Mouse (Mus musculus) forebrain, embryonic 12.5 days (tissue): ENCODE measurements at regions not wholly inside any gene's neighbourhood (a gene's known extent, or its start where the extent isn't known, plus 50 kb on each side); places are given as distances from the start of the nearest gene placed in this dataset.

ENCODE experiments used
- ATAC-seq: fragments of 200-750 bp; cut with Nextera tagmentation; 2 replicates; pipeline ENCODE4 v1.8.0; 2017; ENCODE audit warnings: moderate TSS enrichment; ENCODE audit not compliant: low FRiP score
- H3K27ac ChIP-seq: fragments of 300-500 bp; sonication (generic); 2 replicates; pipeline ENCODE4 v1.5.1; 2016; ENCODE audit warnings: mild to moderate bottlenecking
- H3K27me3 ChIP-seq: fragments of 300-500 bp; sonication (generic); 2 replicates; pipeline ENCODE4 v1.6.1; 2016; ENCODE audit warnings: mild to moderate bottlenecking
- H3K36me3 ChIP-seq: fragments of 300-500 bp; sonication (generic); replicated peaks from 2 replicates; pipeline ENCODE4 v1.6.1; 2016; ENCODE audit warnings: mild to moderate bottlenecking
- H3K4me1 ChIP-seq: fragments of 300-500 bp; sonication (generic); 2 replicates; pipeline ENCODE4 v1.6.1; 2016
- H3K4me2 ChIP-seq: fragments of 300-500 bp; sonication (generic); 2 replicates; pipeline ENCODE4 v1.6.1; 2016; ENCODE audit warnings: mild to moderate bottlenecking, moderate library complexity
- H3K4me3 ChIP-seq: fragments of 300-500 bp; sonication (generic); replicated peaks from 2 replicates; pipeline ENCODE4 v1.5.1; 2016; ENCODE audit warnings: mild to moderate bottlenecking
- H3K9ac ChIP-seq: fragments of 300-500 bp; sonication (generic); 2 replicates; pipeline ENCODE4 v1.6.1; 2016; ENCODE audit warnings: mild to moderate bottlenecking
- H3K9me3 ChIP-seq: fragments of 300-500 bp; sonication (generic); 2 replicates; pipeline ENCODE4 v1.6.1; 2016
- WGBS: fragments of 180-500 bp; shearing (Covaris S2); methylation state at CpG from one replicate; pipeline ENCODE4 v1.1.7; 2016; 5-methylcytosine and 5-hydroxymethylcytosine counted together

DNA sequence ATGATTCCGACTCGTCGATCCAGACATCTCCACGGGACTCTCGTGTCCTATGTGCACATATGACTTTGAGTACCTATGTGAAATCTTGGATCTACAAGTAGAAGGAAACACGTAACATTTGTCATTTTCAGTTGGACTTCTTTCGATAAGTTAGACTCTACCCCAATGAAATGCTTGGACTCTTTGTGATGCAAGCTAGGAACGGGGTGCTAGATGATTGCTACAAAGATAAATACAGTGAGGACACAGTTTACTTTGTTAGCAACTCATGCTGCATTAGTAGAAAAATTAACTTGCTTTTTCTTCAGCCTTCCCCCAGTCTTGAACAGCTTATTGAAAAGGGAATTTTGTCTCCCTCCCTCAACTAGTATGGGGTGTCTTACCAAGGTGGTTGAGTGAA is 81.2 kb upstream of the Eef1e1 start:
- Histone ChIP-seq H3K9me3 (no peaks in the 10 kb centered on the region), H3K9ac (no peak overlapping the region), H3K27ac (no peak overlapping the region), H3K4me3 (no peak overlapping the region), H3K4me1 (no peaks in the 10 kb centered on the region), H3K36me3 (no peaks in the 10 kb centered on the region), H3K4me2 (no peak overlapping the region), H3K27me3 (no peaks in the 10 kb centered on the region)
- 93% methylated on average over 8 of the region's 8 CpGs for WGBS
- no peak for ATAC-seq

- ATAC-seq = no peak
- Histone ChIP-seq H3K4me1 (no peaks in the 10 kb centered on the region), H3K27me3 (no peaks in the 10 kb centered on the region), H3K4me2 (no peak overlapping the region), H3K27ac (no peak overlapping the region), H3K9me3 (no peaks in the 10 kb centered on the region), H3K4me3 (no peak overlapping the region), H3K36me3 (no peaks in the 10 kb centered on the region), H3K9ac (no peak overlapping the region)
- WGBS = 95% methylated on average over 4 of the region's 4 CpGs
These were observed 77.6 kb upstream of the Eef1e1 start for GRCm38 (mm10) chr13:38736361-38737035.

DNA sequence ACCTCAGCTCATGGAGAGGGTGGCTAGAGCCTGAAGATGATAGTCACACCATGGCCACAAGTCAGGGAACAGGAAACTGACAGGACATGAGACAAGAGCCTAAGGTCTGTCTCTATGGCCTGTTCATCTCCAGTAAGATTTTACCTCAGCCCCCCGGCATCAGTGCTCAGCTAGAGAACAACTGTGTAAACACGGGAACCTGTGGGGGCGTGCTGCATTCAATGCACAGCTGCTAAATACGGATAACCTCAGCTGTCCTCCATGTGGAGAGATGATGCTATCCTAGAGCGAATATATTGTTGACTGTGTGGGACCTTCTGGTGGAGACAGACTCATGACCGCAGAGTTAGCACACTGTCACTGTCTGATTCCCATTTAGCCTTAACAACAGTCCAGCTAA is 76.4 kb upstream of the Eef1e1 start:
- Histone ChIP-seq H3K9me3 (no peaks in the 10 kb centered on the region), H3K9ac (no peak overlapping the region), H3K4me3 (no peak overlapping the region), H3K4me1 (no peaks in the 10 kb centered on the region), H3K27me3 (no peaks in the 10 kb centered on the region), H3K27ac (no peak overlapping the region), H3K36me3 (no peaks in the 10 kb centered on the region), H3K4me2 (no peak overlapping the region)
- no peak for ATAC-seq
- WGBS = 87% methylated on average over 6 of the region's 6 CpGs

DNA sequence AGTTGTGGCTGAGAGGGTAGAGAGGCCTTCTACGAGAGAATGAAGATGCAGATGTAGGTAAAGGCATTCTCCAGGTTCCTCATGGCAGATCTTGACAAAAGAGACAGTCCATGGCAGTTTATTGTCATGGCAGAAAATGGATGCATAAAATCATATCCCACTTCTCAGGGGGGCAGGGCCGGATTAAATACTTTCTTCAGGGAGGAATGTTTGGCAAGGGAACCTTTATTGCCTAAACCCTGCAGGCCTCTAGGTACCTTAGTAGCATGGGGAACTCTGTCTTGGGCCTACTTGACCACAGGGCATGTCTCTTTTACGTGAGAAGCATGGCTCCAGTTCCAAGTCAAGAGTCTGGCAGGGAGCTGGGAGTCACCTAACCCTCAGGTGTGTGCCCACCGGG is 74.4 kb upstream of the Eef1e1 start:
- no peak overlapping the region for H3K4me2 ChIP-seq
- no peak for ATAC-seq
- H3K27ac ChIP-seq = no peak overlapping the region
- H3K27me3 ChIP-seq = no peaks in the 10 kb centered on the region
- H3K36me3 ChIP-seq = no peaks in the 10 kb centered on the region
- WGBS = 86% methylated on average over 4 of the region's 4 CpGs
- no peak overlapping the region for H3K9ac ChIP-seq
- H3K9me3 ChIP-seq = no peaks in the 10 kb centered on the region
- no peak overlapping the region for H3K4me3 ChIP-seq
- H3K4me1 ChIP-seq = no peaks in the 10 kb centered on the region

DNA sequence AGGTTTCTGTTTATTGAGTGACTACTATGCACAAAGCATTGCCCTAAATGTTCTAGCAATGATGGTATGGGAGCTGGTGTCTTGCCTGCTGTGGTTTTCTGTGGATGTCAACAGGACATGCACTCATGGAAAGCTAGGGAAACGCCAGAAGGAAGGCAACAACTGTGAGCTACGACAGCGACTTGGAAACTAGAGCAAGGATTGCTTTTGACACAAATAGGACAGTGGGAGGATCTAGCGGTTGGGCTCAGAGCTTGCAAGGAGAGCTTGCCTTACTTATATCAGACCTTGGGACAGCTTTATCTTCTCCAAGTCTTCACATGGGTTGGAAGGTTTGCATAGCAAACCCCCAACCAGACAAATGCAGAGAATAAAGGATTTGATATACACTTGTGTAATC is 66.6 kb upstream of the Eef1e1 start:
- Histone ChIP-seq H3K4me3 (no peak overlapping the region), H3K27me3 (no peaks in the 10 kb centered on the region), H3K4me2 (no peak overlapping the region), H3K36me3 (no peaks in the 10 kb centered on the region), H3K4me1 (no peaks in the 10 kb centered on the region), H3K9me3 (no peaks in the 10 kb centered on the region), H3K9ac (no peak overlapping the region), H3K27ac (no peak overlapping the region)
- 86% methylated on average over 4 of the region's 4 CpGs for WGBS
- no peak for ATAC-seq

- H3K27ac ChIP-seq = no peak overlapping the region
- no peaks in the 10 kb centered on the region for H3K36me3 ChIP-seq
- no peak for ATAC-seq
- no peaks in the 10 kb centered on the region for H3K9me3 ChIP-seq
- H3K9ac ChIP-seq = no peak overlapping the region
- H3K4me2 ChIP-seq = no peak overlapping the region
- H3K27me3 ChIP-seq = no peaks in the 10 kb centered on the region
- no peak overlapping the region for H3K4me3 ChIP-seq
- no peaks in the 10 kb centered on the region for H3K4me1 ChIP-seq
- WGBS = 95% methylated on average over 3 of the region's 3 CpGs
These were observed 62.3 kb upstream of the Eef1e1 start for GRCm38 (mm10) chr13:38721166-38721565.

- H3K4me3 ChIP-seq = no peak overlapping the region
- no peak overlapping the region for H3K9ac ChIP-seq
- no peaks in the 10 kb centered on the region for H3K9me3 ChIP-seq
- H3K27me3 ChIP-seq = no peaks in the 10 kb centered on the region
- no peak overlapping the region for H3K4me2 ChIP-seq
- no peaks in the 10 kb centered on the region for H3K4me1 ChIP-seq
- H3K27ac ChIP-seq = no peak overlapping the region
- 95% methylated on average over 5 of the region's 5 CpGs for WGBS
- no peak for ATAC-seq
- H3K36me3 ChIP-seq = no peaks in the 10 kb centered on the region
These were observed 56.0 kb upstream of the Eef1e1 start for GRCm38 (mm10) chr13:38714838-38715237.
